Mouse (Mus musculus) T-helper 17 cell (primary cell): ENCODE data around the gene Nap1l1.

Experiments used
- in situ Hi-C, 2 experiments: fragments of 300-600 bp; cut with MboI, MseI; formaldehyde crosslinking; loops; 1 replicate in 1 of 2; 2 replicates in 1 of 2; pipeline ENCODE4 v1.15.1; 2025; ENCODE audit warnings: high pct_unique_total_duplicates in 2 of 2

The Nap1l1 gene

GRCm38 (mm10) chr10:111512036-111512568 is 39.1 kb downstream of the Nap1l1 start:
- in situ Hi-C loops, result loop anchor here in 1 of 2 experiments (10.0 kb wide), 1 partner anchor 113 kb away; no protein-coding TSS in a partner anchor

- in situ Hi-C loops, result loop anchor here in 1 of 2 experiments (10.0 kb wide), 1 partner anchor 110 kb away; no protein-coding TSS in a partner anchor
These were observed 41.4 kb downstream of the Nap1l1 start for GRCm38 (mm10) chr10:111514282-111514885.

DNA sequence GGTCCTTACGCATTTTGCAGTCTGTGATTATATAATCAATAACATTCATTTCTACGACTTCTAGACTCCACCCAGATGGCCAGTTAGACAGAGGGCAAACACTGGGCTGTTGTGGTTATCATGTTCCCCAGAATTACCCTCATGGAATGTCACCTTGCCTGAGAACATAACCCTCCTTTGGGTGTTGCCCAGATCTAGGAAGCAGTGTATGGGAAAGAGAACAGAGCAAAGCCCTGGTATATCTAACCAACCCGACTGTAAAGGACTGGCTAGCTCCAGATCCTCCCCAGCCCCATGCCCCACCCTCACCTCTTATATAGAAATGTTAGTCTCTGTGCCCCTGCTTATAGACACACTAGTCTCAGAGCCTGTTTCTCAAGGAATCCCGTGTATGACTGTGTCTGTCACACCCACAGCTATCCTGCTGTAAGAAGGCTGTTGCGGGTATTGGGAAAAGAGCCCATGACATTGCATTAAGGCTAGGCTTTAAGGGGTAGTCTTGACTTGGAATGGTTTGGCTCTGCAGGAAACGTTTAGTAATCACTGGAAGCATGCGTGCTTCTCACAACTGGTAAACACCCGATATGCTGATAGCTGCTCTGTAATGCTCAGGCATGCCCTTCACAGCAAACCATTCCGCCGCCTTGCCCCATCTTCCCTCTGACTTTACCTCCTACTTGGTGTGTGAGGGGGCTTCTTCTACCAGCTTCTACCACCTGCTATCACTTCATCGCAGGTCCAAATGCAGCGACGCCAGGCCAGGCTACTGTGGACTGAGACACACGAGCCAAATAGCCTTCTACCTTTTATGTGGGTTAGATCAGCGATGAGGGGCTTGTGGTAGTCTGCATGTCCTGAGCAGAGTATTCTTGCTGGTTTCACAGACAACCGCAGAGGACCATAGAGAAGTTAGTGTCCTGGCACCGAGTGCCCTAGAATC is 42.3 kb downstream of the Nap1l1 start:
- in situ Hi-C loops, result loop anchor here in 1 of 2 experiments (10.0 kb wide), 1 partner anchor 109 kb away; no protein-coding TSS in a partner anchor

DNA sequence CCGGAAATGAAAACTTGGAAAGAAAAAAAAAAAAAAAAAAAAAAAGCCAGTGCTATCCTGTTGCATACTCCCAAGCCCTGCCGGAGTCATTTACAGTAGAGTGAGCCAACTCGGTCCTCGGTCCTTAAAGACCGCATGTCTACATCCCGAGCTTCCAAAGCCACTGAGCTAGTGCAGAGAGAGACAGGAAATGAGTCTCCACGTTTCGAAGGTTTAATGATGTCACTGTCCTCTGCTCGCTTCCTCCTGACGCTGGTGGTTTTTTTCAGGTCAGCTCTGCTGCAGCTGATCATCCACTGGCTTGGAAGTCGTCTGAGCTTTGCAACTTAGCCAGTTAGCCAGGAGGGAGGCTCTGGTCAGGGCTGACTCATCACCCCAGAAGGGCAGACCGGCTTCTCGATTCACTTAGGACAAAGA is 43.2 kb downstream of the Nap1l1 start:
- in situ Hi-C loops, result loop anchor here in 1 of 2 experiments (10.0 kb wide), 1 partner anchor 109 kb away; no protein-coding TSS in a partner anchor

DNA sequence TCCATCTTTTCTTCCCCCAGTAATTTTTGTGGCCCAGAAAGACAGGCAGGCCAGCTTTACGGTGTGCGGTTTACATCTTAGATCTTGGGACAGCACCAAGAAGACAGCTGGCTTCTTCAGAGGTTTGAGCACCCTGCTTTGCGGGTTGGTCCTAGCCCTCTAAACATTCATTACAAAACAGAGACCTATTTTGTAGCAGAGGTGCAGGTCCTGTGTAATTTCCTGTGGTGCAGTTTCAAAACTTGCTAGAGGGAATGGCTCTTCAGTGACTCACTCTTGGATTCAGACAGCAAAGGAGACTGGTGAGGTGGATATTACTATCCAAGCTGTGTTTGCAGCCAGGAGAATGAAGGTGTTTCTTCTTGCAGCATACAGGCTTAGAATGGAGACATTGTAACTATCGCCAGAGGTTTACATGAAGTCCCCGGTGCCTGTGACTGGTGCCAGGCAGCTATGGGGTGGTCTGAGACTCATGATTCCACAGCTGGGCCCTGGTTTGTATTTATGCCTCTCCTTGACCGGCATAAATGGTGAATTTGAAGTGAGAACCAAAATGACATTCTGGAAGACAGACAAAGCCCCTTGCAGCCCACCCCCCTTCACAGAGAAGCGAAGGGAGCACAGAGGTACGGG is 43.9 kb downstream of the Nap1l1 start:
- in situ Hi-C loops, result loop anchor here in 1 of 2 experiments (10.0 kb wide), 1 partner anchor 108 kb away; no protein-coding TSS in a partner anchor

- in situ Hi-C loops, result loop anchor here in 1 of 2 experiments (10.0 kb wide), 1 partner anchor 106 kb away; no protein-coding TSS in a partner anchor
These were observed 45.3 kb downstream of the Nap1l1 start for GRCm38 (mm10) chr10:111518350-111518749.

GRCm38 (mm10) chr10:111519620-111520370 is 46.8 kb downstream of the Nap1l1 start:
- in situ Hi-C loops, result loop anchor here in 1 of 2 experiments (10.0 kb wide), 1 partner anchor 105 kb away; no protein-coding TSS in a partner anchor

DNA sequence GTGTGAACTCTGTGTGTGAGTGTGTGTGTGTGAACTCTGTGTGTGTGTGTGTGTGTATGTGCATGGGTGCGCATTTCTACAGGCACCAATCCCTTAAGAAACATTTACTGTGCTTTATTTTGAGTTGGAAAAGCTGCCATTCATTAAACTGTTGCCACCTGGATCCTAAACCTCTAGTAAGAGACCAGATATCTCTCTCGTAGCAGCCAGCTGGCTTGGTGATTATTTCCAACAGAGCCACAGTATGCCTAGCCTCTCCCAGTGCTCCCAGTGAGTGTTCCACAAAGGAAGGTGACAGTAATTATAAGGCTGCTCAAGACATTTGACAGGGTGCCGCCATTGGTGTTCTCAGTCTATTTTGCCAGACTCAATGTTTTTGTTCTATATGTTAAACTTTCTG is 47.6 kb downstream of the Nap1l1 start:
- in situ Hi-C loops, result no loop called here

- in situ Hi-C loops, result no loop called here
These were observed 48.6 kb downstream of the Nap1l1 start for GRCm38 (mm10) chr10:111521636-111522035.

GRCm38 (mm10) chr10:111522230-111522629 is 49.2 kb downstream of the Nap1l1 start:
- in situ Hi-C loops, result no loop called here

- in situ Hi-C loops, result no loop called here
These were observed 50.9 kb downstream of the Nap1l1 start for GRCm38 (mm10) chr10:111523894-111524293.

- in situ Hi-C loops, result no loop called here
These were observed 54.0 kb downstream of the Nap1l1 start for GRCm38 (mm10) chr10:111527057-111527456.

DNA sequence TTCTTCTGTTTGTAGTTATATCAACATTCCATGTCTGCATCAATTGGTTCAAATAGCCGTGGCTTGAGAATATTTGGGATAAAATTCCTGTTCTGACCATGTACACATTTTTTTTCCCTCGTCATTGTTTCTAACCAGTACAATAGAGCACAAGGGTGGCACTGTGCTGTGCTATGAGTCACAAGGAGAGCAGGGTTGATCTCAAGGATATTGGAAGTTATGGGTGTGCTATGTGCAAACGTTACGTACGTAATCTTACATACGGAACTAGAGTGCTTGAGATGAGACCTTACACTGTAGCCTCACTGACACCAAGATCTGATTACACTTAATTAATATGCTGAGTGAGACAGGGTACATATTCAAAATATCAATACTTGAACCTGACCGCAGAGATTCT is 54.6 kb downstream of the Nap1l1 start:
- in situ Hi-C loops, result no loop called here

GRCm38 (mm10) chr10:111528283-111528682 is 55.3 kb downstream of the Nap1l1 start:
- in situ Hi-C loops, result no loop called here

GRCm38 (mm10) chr10:111530398-111530797 is 57.4 kb downstream of the Nap1l1 start:
- in situ Hi-C loops, result no loop called here

DNA sequence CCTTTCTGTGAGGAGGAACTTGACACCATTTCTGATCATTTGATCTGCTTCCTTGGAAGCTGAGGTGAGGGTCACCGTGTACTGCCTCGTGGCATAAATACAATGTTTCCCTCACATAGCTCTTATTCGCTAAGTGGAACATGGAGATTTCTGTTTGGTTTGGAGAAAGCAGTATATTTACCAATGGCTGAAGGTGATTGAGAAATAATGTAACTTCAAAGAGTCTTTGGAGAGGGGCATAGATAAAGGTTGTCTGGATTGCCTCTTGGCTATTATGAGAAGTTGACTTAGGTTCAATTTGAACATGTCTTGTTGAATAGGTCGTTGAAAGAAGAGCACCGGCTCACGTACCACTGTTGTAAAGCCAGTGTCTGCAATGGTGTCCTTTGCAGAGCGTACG is 61.7 kb downstream of the Nap1l1 start:
- in situ Hi-C loops, result no loop called here

DNA sequence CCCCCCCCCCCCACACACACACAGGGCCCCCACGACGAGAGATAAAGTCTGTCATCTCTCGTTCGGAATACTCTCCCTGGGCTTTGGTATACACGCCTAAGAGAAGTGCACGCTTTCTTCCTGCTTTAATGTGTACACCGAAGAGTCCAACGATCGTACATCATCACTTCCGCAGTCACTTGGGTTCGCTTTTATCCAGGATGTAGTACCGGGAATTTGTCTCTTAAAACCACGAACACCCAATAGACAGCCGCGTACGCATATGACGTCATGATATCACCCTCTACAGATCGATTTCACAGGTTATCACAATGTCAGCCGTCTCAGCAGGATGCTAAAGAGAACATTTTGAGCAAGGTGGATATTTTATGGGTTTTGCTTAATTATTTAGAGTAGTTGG is 64.4 kb downstream of the Nap1l1 start:
- in situ Hi-C loops, result no loop called here

DNA sequence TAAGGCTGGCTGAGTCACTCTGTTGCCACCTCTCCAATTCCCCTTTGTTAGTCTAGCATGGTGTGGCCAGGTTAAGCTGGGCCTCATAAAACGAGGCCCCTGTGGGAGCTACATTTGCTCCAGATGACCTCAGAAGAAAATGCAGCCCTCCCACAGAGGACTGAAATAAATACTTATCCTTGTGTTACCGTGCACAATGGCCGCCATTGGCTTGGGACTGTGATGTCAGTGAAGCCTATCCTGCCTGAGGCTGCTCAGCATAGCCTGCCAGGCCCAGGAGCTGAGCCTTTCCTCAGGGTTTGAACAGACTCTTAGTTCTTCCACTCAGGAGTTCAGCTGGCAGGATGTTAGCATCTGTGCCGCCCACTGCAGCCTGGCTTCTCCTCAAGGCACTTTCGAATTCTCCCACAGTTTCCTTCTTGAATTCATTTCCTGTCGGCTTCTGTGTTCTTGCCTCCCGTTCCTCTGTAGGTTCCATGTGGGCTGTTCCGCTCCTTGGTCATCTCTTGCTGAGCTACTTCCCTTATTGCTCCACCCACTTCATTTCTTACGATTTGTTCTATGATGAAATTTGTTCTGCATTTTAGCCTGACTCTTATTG is 66.8 kb downstream of the Nap1l1 start:
- in situ Hi-C loops, result no loop called here

DNA sequence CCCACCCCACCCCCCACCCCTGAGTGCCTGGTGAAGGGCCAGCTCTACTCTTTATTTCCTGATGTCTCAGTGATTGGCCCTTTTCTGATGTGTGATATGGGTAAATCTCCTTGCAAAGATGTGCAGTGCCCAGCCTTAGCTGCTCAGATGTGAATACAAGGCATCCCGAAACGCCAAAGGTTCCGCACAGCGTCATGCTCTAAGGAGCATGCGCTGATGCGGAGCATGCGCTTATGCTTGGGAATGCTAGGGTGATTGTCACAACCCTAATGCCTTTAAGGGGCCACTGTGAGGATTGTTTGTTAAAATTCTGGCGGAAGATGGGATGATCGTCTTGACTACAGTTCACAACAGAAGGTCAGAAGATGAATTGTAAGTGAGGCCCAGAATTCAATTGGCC is 67.7 kb downstream of the Nap1l1 start:
- in situ Hi-C loops, result no loop called here

DNA sequence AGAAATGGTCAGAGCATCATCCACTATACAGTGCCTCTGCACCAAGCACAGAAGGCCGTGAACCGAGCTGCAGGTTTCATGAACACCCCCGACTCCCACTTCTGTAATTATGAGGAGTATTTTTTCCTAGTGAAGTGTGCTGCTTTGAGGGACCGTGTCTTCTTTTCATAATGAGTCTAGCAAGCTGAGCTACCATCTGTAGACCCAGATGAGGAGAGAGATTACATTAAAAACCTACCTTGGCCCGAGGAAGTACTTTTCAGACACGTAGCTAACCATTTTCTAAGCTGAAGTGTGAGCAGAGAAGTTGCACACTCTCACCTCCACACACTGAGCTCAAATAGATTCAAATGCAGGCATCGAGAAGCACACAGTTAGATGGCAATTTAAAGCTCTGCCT is 70.1 kb downstream of the Nap1l1 start:
- in situ Hi-C loops, result no loop called here
